In genomic region chr9:53667020-53667669, GRCm38 (mm10) we compare ENCODE assay signal across 8 mouse cellular contexts. TPM values are rescaled to one million over a fixed set of nuclear protein-coding genes. Genes with fewer than 3 reads are reported as not detected.
A peak's percentile ranks its signal among the peaks of the same experiment; 100 is the strongest.
DNase-seq lines count a peak whose midpoint lies in the region; ATAC-seq and TF ChIP-seq lines count a peak whose summit lies in the region.

No protein-coding gene starts in this region.

- H3K9ac ChIP-seq in forebrain, embryonic 13.5 days = peak overlapping the region; percentile 97
- H3K9ac ChIP-seq in neural tube, embryonic 15.5 days (replicated peaks) = peak overlapping the region; percentile 99

- peak; percentile 89 for DNase-seq in c-Kit-positive CD71-positive TER-119-positive erythroid progenitor cells, embryonic 14.5 days (ENCODE audit: low spot score)
- peak; percentile 97 for DNase-seq in heart, postnatal 14 days
- peak; percentile 94 for DNase-seq in layer of hippocampus, adult 11-12 months (ENCODE audit: low spot score)
- DNase-seq in lung, adult 18-20 months = peak; percentile 92 to 93
- peak; percentile 95 for DNase-seq in testis, postnatal 14 days (ENCODE audit: low spot score)

- H3K27me3 ChIP-seq in E14TG2a.4 (ENCODE audit: insufficient read depth, low read length) = no peaks in the 10 kb centered on the region
- H3K27me3 ChIP-seq in forebrain, embryonic 13.5 days = no peaks in the 10 kb centered on the region
- no peaks in the 10 kb centered on the region for H3K27me3 ChIP-seq in neural tube, embryonic 15.5 days (replicated peaks)

- intact Hi-C loops in heart, postnatal 14 days (cut with DNase I) = loop anchor here (2.0 to 10.0 kb wide), 2 partner anchors 72 to 412 kb away; no protein-coding TSS in a partner anchor

- H3K36me3 ChIP-seq in E14TG2a.4 (ENCODE audit: insufficient read depth, low read length) = peaks cover 19% of the 10 kb centered on the region
- H3K36me3 ChIP-seq in forebrain, embryonic 13.5 days (ENCODE audit: poor library complexity, severe bottlenecking) = no peaks in the 10 kb centered on the region
- no peaks in the 10 kb centered on the region for H3K36me3 ChIP-seq in neural tube, embryonic 15.5 days

- H3K9me3 ChIP-seq in E14TG2a.4 (ENCODE audit: low read length) = no peaks in the 10 kb centered on the region
- H3K9me3 ChIP-seq in forebrain, embryonic 13.5 days (replicated peaks) = no peaks in the 10 kb centered on the region
- no peaks in the 10 kb centered on the region for H3K9me3 ChIP-seq in neural tube, embryonic 15.5 days (replicated peaks)

- H3K27ac ChIP-seq in forebrain, embryonic 13.5 days = peak overlapping the region; percentile 97
- peak overlapping the region; percentile 99 for H3K27ac ChIP-seq in neural tube, embryonic 15.5 days (replicated peaks)

- 0 out of 2 replicates have a peak, but pooled peaks have one; percentile 4 for TF ChIP-seq CTCF in E14TG2a.4 (conservative IDR thresholded peaks at IDR 0.05; ENCODE audit: low read length)

- peak overlapping the region; percentile 86 for H3K4me2 ChIP-seq in forebrain, embryonic 13.5 days
- peak overlapping the region; percentile 77 for H3K4me2 ChIP-seq in neural tube, embryonic 15.5 days

- peaks cover 50% of the 10 kb centered on the region for H3K4me1 ChIP-seq in E14TG2a.4 (replicated peaks; ENCODE audit: low read depth, low read length)
- peaks cover 23% of the 10 kb centered on the region for H3K4me1 ChIP-seq in forebrain, embryonic 13.5 days
- peaks cover 27% of the 10 kb centered on the region for H3K4me1 ChIP-seq in neural tube, embryonic 15.5 days

- H3K4me3 ChIP-seq in E14TG2a.4 (replicated peaks; ENCODE audit: low read length) = peak overlapping the region; percentile 96
- H3K4me3 ChIP-seq in forebrain, embryonic 13.5 days = peak overlapping the region; percentile 89
- H3K4me3 ChIP-seq in neural tube, embryonic 15.5 days (replicated peaks) = peak overlapping the region; percentile 74

- ATAC-seq in forebrain, embryonic 13.5 days = peak; percentile 98
- ATAC-seq in neural tube, embryonic 15.5 days (ENCODE audit: low FRiP score) = peak; percentile 98

- WGBS in forebrain, embryonic 13.5 days = under 1% methylated on average over 63 of the region's 74 CpGs
- WGBS in neural tube, embryonic 15.5 days = under 1% methylated on average over 74 of the region's 74 CpGs

RNA-seq across cellular contexts. Expression of gene Cul5, which starts 2.7 kb away (rescaled TPM):
- polyA plus RNA-seq in forebrain, embryonic 13.5 days (2015; fragmentation: Nextera tagmentation; extraction: Ambion mirVana) = 42.6 and 44.2 TPM in 2 replicates
- total RNA-seq in heart, postnatal 14 days (2021) = 10 to 100 TPM; 45.3 TPM
- polyA plus RNA-seq in neural tube, embryonic 15.5 days (2015; fragmentation: Nextera tagmentation; extraction: Ambion mirVana) = 39.9 and 40.7 TPM in 2 replicates

RNA-seq across cellular contexts. Expression of gene Rab39, which starts 38.9 kb away (rescaled TPM):
- 3.1 and 4.2 TPM in 2 replicates for polyA plus RNA-seq in forebrain, embryonic 13.5 days (2015; fragmentation: Nextera tagmentation; extraction: Ambion mirVana)
- under 1 TPM; 0.12 to 0.17 TPM for total RNA-seq in heart, postnatal 14 days (2021)
- 3.6 and 3.9 TPM in 2 replicates for polyA plus RNA-seq in neural tube, embryonic 15.5 days (2015; fragmentation: Nextera tagmentation; extraction: Ambion mirVana)

RNA-seq across cellular contexts. Expression of gene Acat1, which starts 57.0 kb away (rescaled TPM):
- 124 and 132 TPM in 2 replicates for polyA plus RNA-seq in forebrain, embryonic 13.5 days (2015; fragmentation: Nextera tagmentation; extraction: Ambion mirVana)
- 100 to 1,000 TPM; 313 to 317 TPM for total RNA-seq in heart, postnatal 14 days (2021)
- polyA plus RNA-seq in neural tube, embryonic 15.5 days (2015; fragmentation: Nextera tagmentation; extraction: Ambion mirVana) = 173 and 180 TPM in 2 replicates

Comparison
In these comparisons a context has a peak if more than half of its experiments do, and no peak if none do; other contexts are left out.
1. Peak in every context shown above with its lines: DNase-seq, ATAC-seq, H3K4me3 ChIP-seq and H3K27ac ChIP-seq.